Mouse (Mus musculus) heart, embryonic 12.5 days (tissue): ENCODE measurements at regions not wholly inside any gene's neighbourhood (a gene's known extent, or its start where the extent isn't known, plus 50 kb on each side); places are given as distances from the start of the nearest gene placed in this dataset.
"Not testable (repeated sequence)": the region's sequence is repeated elsewhere in the genome, so short reads cannot be mapped to it uniquely, and the experiment has no call there.

Experiments
- ATAC-seq: fragments of 200-750 bp; cut with Nextera tagmentation; 2 replicates; pipeline ENCODE4 v1.8.0; 2017; ENCODE audit warnings: moderate TSS enrichment, moderate library complexity; ENCODE audit not compliant: insufficient number of reproducible peaks, low FRiP score
- H3K27ac ChIP-seq: fragments of 300-500 bp; sonication (generic); 2 replicates; pipeline ENCODE4 v1.5.1; 2016; ENCODE audit warnings: mild to moderate bottlenecking, moderate library complexity; ENCODE audit not compliant: poor library complexity, severe bottlenecking
- H3K27me3 ChIP-seq: fragments of 300-500 bp; sonication (generic); replicated peaks from 2 replicates; pipeline ENCODE4 v1.6.1; 2016; ENCODE audit warnings: mild to moderate bottlenecking, moderate library complexity
- H3K36me3 ChIP-seq: fragments of 300-500 bp; sonication (generic); 2 replicates; pipeline ENCODE4 v1.6.1; 2016; ENCODE audit warnings: mild to moderate bottlenecking, moderate library complexity
- H3K4me1 ChIP-seq: fragments of 300-500 bp; sonication (generic); replicated peaks from 2 replicates; pipeline ENCODE4 v1.6.1; 2016; ENCODE audit warnings: mild to moderate bottlenecking
- H3K4me2 ChIP-seq: fragments of 300-500 bp; sonication (generic); 2 replicates; pipeline ENCODE4 v1.6.1; 2016; ENCODE audit warnings: mild to moderate bottlenecking, moderate library complexity
- H3K4me3 ChIP-seq: fragments of 300-500 bp; sonication (generic); 2 replicates; pipeline ENCODE4 v1.5.1; 2016; ENCODE audit warnings: mild to moderate bottlenecking
- H3K9ac ChIP-seq: fragments of 300-500 bp; sonication (generic); 2 replicates; pipeline ENCODE4 v1.6.1; 2016; ENCODE audit warnings: mild to moderate bottlenecking, moderate library complexity
- H3K9me3 ChIP-seq: fragments of 300-500 bp; sonication (generic); replicated peaks from 2 replicates; pipeline ENCODE4 v1.6.1; 2016; ENCODE audit warnings: mild to moderate bottlenecking, moderate library complexity
- WGBS: fragments of 180-500 bp; shearing (Covaris S2); methylation state at CpG from one replicate; pipeline ENCODE4 v1.1.7; 2016; 5-methylcytosine and 5-hydroxymethylcytosine counted together

GRCm38 (mm10) chr5:4248422-4248821 is 56.3 kb downstream of the Mterf1b start:
- H3K4me2 ChIP-seq, result no peak overlapping the region
- no peak for ATAC-seq
- H3K27ac ChIP-seq, result no peak overlapping the region
- no peaks in the 10 kb centered on the region for H3K9me3 ChIP-seq
- no peak overlapping the region for H3K9ac ChIP-seq
- no peak overlapping the region for H3K4me3 ChIP-seq
- H3K36me3 ChIP-seq, result no peaks in the 10 kb centered on the region
- no peaks in the 10 kb centered on the region for H3K27me3 ChIP-seq
- 87% methylated on average over 2 of the region's 2 CpGs for WGBS
- peaks cover 5% of the 10 kb centered on the region; the same call in 1 of the 2 replicates for H3K4me1 ChIP-seq

GRCm38 (mm10) chr5:4254280-4254679 is 62.1 kb downstream of the Mterf1b start:
- 73% methylated on average over 5 of the region's 5 CpGs for WGBS

GRCm38 (mm10) chr5:4257048-4257750 is 65.0 kb downstream of the Mterf1b start:
- peaks cover 10% of the 10 kb centered on the region for H3K4me1 ChIP-seq
- no peak for ATAC-seq
- 71% methylated on average over 12 of the region's 12 CpGs for WGBS
- no peaks in the 10 kb centered on the region for H3K36me3 ChIP-seq
- H3K27me3 ChIP-seq, result no peaks in the 10 kb centered on the region
- no peak overlapping the region for H3K27ac ChIP-seq
- H3K9me3 ChIP-seq, result no peaks in the 10 kb centered on the region
- no peak overlapping the region for H3K4me3 ChIP-seq
- H3K9ac ChIP-seq, result no peak overlapping the region
- no peak overlapping the region for H3K4me2 ChIP-seq

More at GRCm38 (mm10) chr5:4254280-4254679, 62.1 kb downstream of the Mterf1b start:
- H3K27me3 ChIP-seq, H3K4me2 ChIP-seq, H3K4me3 ChIP-seq, H3K27ac ChIP-seq, H3K36me3 ChIP-seq, H3K4me1 ChIP-seq, H3K9me3 ChIP-seq, ATAC-seq, H3K9ac ChIP-seq: not testable (repeated sequence)

DNA sequence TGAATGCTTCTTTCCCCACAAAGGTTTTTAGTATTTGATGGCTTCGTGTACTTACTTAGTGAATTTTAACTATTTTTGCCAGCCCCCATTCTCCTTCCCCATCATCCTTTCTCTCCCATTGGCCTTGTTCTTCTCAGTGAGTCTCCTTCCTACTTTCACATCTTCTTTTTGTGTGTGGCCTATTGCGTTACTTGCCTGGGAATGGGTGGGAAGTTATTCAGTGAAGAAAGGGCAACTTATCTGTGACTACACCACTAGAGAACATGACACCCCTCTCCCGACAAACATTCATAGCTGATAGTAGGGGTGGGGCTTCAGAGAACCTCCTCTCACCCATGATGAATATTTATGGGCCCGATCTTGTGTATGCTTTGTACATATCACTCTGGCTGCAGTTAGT is 67.1 kb downstream of the Mterf1b start:
- Histone ChIP-seq H3K27me3 (no peaks in the 10 kb centered on the region), H3K4me2 (no peak overlapping the region), H3K9ac (no peak overlapping the region), H3K9me3 (no peaks in the 10 kb centered on the region), H3K27ac (no peak overlapping the region), H3K36me3 (no peaks in the 10 kb centered on the region), H3K4me3 (no peak overlapping the region), H3K4me1 (peaks cover 10% of the 10 kb centered on the region)
- WGBS, result 82% methylated on average over 4 of the region's 4 CpGs
- no peak for ATAC-seq

DNA sequence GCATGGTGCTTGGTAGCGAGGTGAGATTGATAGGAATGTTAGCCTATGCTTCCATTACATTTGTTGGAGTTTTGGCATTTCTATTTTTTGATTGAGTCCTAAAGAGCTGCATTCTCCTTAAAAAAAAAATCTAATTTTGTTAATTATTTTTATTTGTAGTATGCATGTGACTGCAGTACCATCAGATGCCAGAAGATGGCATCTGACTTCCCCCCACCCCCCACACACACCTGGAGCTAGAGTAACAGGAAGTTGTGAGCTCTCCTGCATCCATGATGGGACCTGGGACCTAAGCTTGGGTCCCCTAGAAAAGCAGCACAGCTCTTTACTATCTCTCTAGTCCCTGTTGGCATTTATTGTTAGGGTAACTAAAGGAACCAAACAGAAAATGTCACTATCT is 70.5 kb downstream of the Mterf1b start:
- H3K27ac ChIP-seq, result no peak overlapping the region
- ATAC-seq, result no peak
- no peaks in the 10 kb centered on the region for H3K9me3 ChIP-seq
- H3K4me1 ChIP-seq, result peaks cover 10% of the 10 kb centered on the region
- no peaks in the 10 kb centered on the region for H3K27me3 ChIP-seq
- WGBS, result 97% methylated on average over 1 of the region's 1 CpGs
- no peaks in the 10 kb centered on the region for H3K36me3 ChIP-seq
- no peak overlapping the region for H3K4me2 ChIP-seq
- H3K9ac ChIP-seq, result no peak overlapping the region
- no peak overlapping the region for H3K4me3 ChIP-seq

GRCm38 (mm10) chr5:4263560-4264160 is 71.5 kb downstream of the Mterf1b start:
- Histone ChIP-seq H3K4me2 (no peak overlapping the region), H3K4me1 (peaks cover 10% of the 10 kb centered on the region)
- 64% methylated on average over 5 of the region's 5 CpGs for WGBS

GRCm38 (mm10) chr5:4267717-4268116 is 75.5 kb downstream of the Mterf1b start:
- Histone ChIP-seq H3K4me2 (no peak overlapping the region), H3K27me3 (no peaks in the 10 kb centered on the region), H3K9ac (no peak overlapping the region), H3K9me3 (no peaks in the 10 kb centered on the region), H3K4me1 (no peaks in the 10 kb centered on the region), H3K27ac (no peak overlapping the region), H3K4me3 (no peak overlapping the region), H3K36me3 (no peaks in the 10 kb centered on the region)
- ATAC-seq, result no peak
- 69% methylated on average over 2 of the region's 2 CpGs for WGBS

More at GRCm38 (mm10) chr5:4263560-4264160, 71.5 kb downstream of the Mterf1b start:
- H3K36me3 ChIP-seq, result no peaks in the 10 kb centered on the region
- no peak overlapping the region for H3K9ac ChIP-seq
- no peaks in the 10 kb centered on the region for H3K9me3 ChIP-seq
- no peak overlapping the region for H3K27ac ChIP-seq
- no peaks in the 10 kb centered on the region for H3K27me3 ChIP-seq
- no peak for ATAC-seq
- H3K4me3 ChIP-seq, result no peak overlapping the region

- H3K9me3 ChIP-seq, result no peaks in the 10 kb centered on the region
- no peaks in the 10 kb centered on the region for H3K27me3 ChIP-seq
- peaks cover 7% of the 10 kb centered on the region for H3K4me1 ChIP-seq
- H3K4me2 ChIP-seq, result 0 out of 2 replicates have a peak overlapping the region, but pooled peaks have one; percentile 7
- H3K27ac ChIP-seq, result peak overlapping the region; percentile 62
- ATAC-seq, result peak; percentile 63; the same call in 1 of the 2 replicates
- no peak overlapping the region for H3K9ac ChIP-seq
- WGBS, result 44% methylated on average over 5 of the region's 5 CpGs
- no peak overlapping the region for H3K4me3 ChIP-seq
- no peaks in the 10 kb centered on the region for H3K36me3 ChIP-seq
These were observed 80.8 kb downstream of the Mterf1b start for GRCm38 (mm10) chr5:4273001-4273400.

DNA sequence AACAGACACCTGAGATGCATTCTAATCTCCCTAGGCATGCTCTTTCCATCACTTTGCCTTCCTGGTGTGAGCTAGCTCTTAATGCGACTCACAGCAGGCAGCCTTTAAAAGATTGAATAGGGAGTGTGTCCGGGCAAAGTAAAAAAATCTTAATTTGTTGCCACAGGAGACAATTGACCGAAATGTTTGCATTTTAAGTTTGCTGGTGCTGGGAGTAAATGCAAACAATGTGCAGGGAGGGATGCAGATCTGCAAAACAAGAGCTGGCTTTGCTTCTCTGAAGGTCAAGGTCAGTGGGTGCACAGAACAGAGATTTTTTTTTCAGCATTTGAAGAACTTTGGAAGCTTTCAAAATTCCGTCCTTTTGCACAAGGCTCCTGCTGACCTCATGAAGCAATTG is 111.4 kb downstream of the Mterf1b start:
- Histone ChIP-seq H3K4me1 (no peaks in the 10 kb centered on the region), H3K4me3 (no peak overlapping the region), H3K36me3 (no peaks in the 10 kb centered on the region), H3K9ac (no peak overlapping the region), H3K9me3 (no peaks in the 10 kb centered on the region), H3K4me2 (no peak overlapping the region), H3K27me3 (no peaks in the 10 kb centered on the region), H3K27ac (no peak overlapping the region)
- 24% methylated on average over 4 of the region's 4 CpGs for WGBS
- no peak for ATAC-seq

GRCm38 (mm10) chr5:4304201-4304600 is 112.0 kb downstream of the Mterf1b start:
- Histone ChIP-seq H3K4me2 (no peak overlapping the region), H3K27me3 (no peaks in the 10 kb centered on the region), H3K27ac (no peak overlapping the region), H3K4me3 (no peak overlapping the region), H3K4me1 (no peaks in the 10 kb centered on the region), H3K9ac (no peak overlapping the region), H3K36me3 (no peaks in the 10 kb centered on the region), H3K9me3 (no peaks in the 10 kb centered on the region)
- WGBS, result 67% methylated on average over 5 of the region's 5 CpGs
- ATAC-seq, result no peak

- H3K9me3 ChIP-seq, result no peaks in the 10 kb centered on the region
- 83% methylated on average over 5 of the region's 5 CpGs for WGBS
- ATAC-seq, result no peak
These were observed 116.3 kb downstream of the Mterf1b start for GRCm38 (mm10) chr5:4308514-4308913.

More at GRCm38 (mm10) chr5:4308514-4308913, 116.3 kb downstream of the Mterf1b start:
- no peak overlapping the region for H3K4me3 ChIP-seq
- no peak overlapping the region for H3K27ac ChIP-seq
- H3K9ac ChIP-seq, result no peak overlapping the region
- no peaks in the 10 kb centered on the region for H3K36me3 ChIP-seq
- peaks cover 22% of the 10 kb centered on the region for H3K4me1 ChIP-seq
- no peaks in the 10 kb centered on the region for H3K27me3 ChIP-seq
- H3K4me2 ChIP-seq, result no peak overlapping the region
